Comparison of ENCODE assay signal across 10 mouse cellular contexts in genomic region chr7:111776160-111776559, GRCm38 (mm10). TPM values are rescaled to one million over a fixed set of nuclear protein-coding genes. Genes with fewer than 3 reads are reported as not detected.
DNase-seq lines count a peak whose midpoint lies in the region; ATAC-seq lines count a peak whose summit lies in the region.
"Had no signal": no experiment of that assay in that cellular context is flagged by ENCODE, and none has a peak within 500 bp of the region (broad histone marks: within the 10 kb centered on the region; RNA-seq: fewer than 3 reads in every experiment).

No protein-coding gene starts in this region.

- no peak for DNase-seq in heart, postnatal 4 days
- DNase-seq in 3T3-L1 (ENCODE audit: low read depth, low spot score) = peak; percentile 9
- DNase-seq in kidney, postnatal 25 days = peak; percentile 56 to 82
- no peak for DNase-seq in yolk sac, embryonic 10.5 days (ENCODE audit: low spot score)
- no peak for DNase-seq in layer of hippocampus, adult 9-10 months (ENCODE audit: low spot score)
- DNase-seq in forebrain, embryonic 14.5 days (ENCODE audit: low spot score) = no peak
- DNase-seq: liver; right cerebral cortex, postnatal 4 days had no signal

- H3K9me3 ChIP-seq in heart, embryonic 14.5 days (ENCODE audit: control insufficient read depth, low read length) = no peaks in the 10 kb centered on the region
- no peaks in the 10 kb centered on the region for H3K9me3 ChIP-seq in heart, embryonic 15.5 days (replicated peaks)
- H3K9me3 ChIP-seq in forebrain, embryonic 14.5 days (replicated peaks; ENCODE audit: control insufficient read depth, low read length) = no peaks in the 10 kb centered on the region

- no peak overlapping the region for H3K4me3 ChIP-seq in heart, embryonic 14.5 days (ENCODE audit: control insufficient read depth in 1 of 2, insufficient read depth in 1 of 2, low read depth in 1 of 2, low read length in 2 of 2)
- no peak overlapping the region for H3K4me3 ChIP-seq in heart, embryonic 15.5 days
- H3K4me3 ChIP-seq in forebrain, embryonic 14.5 days (ENCODE audit: low read depth, low read length) = no peak overlapping the region

- peaks cover 3 to 6% of the 10 kb centered on the region in 2 experiments; a peak in 3 of 4 replicates for H3K4me1 ChIP-seq in heart, embryonic 14.5 days (ENCODE audit: control insufficient read depth in 2 of 2, insufficient read depth in 2 of 2, low read length in 2 of 2)
- peaks cover 20% of the 10 kb centered on the region for H3K4me1 ChIP-seq in heart, embryonic 15.5 days (replicated peaks)
- H3K4me1 ChIP-seq in forebrain, embryonic 14.5 days (ENCODE audit: control insufficient read depth, insufficient read depth, low read length) = peaks cover 3% of the 10 kb centered on the region; the same call in 1 of the 2 replicates

- peak overlapping the region; percentile 32 for H3K4me2 ChIP-seq in heart, embryonic 14.5 days (ENCODE audit: low read length)
- H3K4me2 ChIP-seq in heart, embryonic 15.5 days = peak overlapping the region; percentile 96; the same call in 1 of the 2 replicates
- no peak overlapping the region for H3K4me2 ChIP-seq in forebrain, embryonic 14.5 days (ENCODE audit: low read length)

- no peak for ATAC-seq in heart, embryonic 14.5 days (ENCODE audit: insufficient number of reproducible peaks, insufficient read depth, low FRiP score, low read depth)
- no peak for ATAC-seq in heart, embryonic 15.5 days (replicated peaks; ENCODE audit: insufficient number of reproducible peaks, insufficient read depth, low FRiP score, low read depth)
- ATAC-seq in forebrain, embryonic 14.5 days = no peak

- no peak overlapping the region for H3K9ac ChIP-seq in heart, embryonic 14.5 days (ENCODE audit: low read length)
- no peak overlapping the region for H3K9ac ChIP-seq in heart, embryonic 15.5 days
- H3K9ac ChIP-seq in forebrain, embryonic 14.5 days (ENCODE audit: low read length) = no peak overlapping the region

- H3K36me3 ChIP-seq in heart, embryonic 14.5 days (ENCODE audit: control insufficient read depth, insufficient read depth, low read length) = no peaks in the 10 kb centered on the region
- H3K36me3 ChIP-seq in heart, embryonic 15.5 days = no peaks in the 10 kb centered on the region
- no peaks in the 10 kb centered on the region for H3K36me3 ChIP-seq in forebrain, embryonic 14.5 days (ENCODE audit: control insufficient read depth, insufficient read depth, low read length)

- H3K27ac ChIP-seq in heart, embryonic 14.5 days (replicated peaks in 1 of 2; ENCODE audit: control insufficient read depth in 1 of 2, insufficient read depth in 1 of 2, low read depth in 2 of 2, low read length in 2 of 2) = no peak overlapping the region
- H3K27ac ChIP-seq in heart, embryonic 15.5 days = no peak overlapping the region
- H3K27ac ChIP-seq in forebrain, embryonic 14.5 days (ENCODE audit: low read depth, low read length) = no peak overlapping the region

- H3K27me3 ChIP-seq in heart, embryonic 14.5 days (ENCODE audit: control insufficient read depth, insufficient read depth, low read length) = peaks cover 11% of the 10 kb centered on the region
- H3K27me3 ChIP-seq in heart, embryonic 15.5 days = peaks cover 9% of the 10 kb centered on the region; the same call in 1 of the 2 replicates
- peaks cover 4% of the 10 kb centered on the region; the same call in 1 of the 2 replicates for H3K27me3 ChIP-seq in forebrain, embryonic 14.5 days (replicated peaks; ENCODE audit: control insufficient read depth, insufficient read depth, low read length)

- WGBS in heart, embryonic 14.5 days = 65% methylated on average over 7 of the region's 7 CpGs
- WGBS in heart, embryonic 15.5 days = 69% methylated on average over 7 of the region's 7 CpGs
- 88% methylated on average over 7 of the region's 7 CpGs for WGBS in forebrain, embryonic 14.5 days

RNA-seq across cellular contexts. Expression of gene Galnt18, which starts 3.6 kb away (rescaled TPM):
- 13.1 and 13.6 TPM in 2 replicates for polyA plus RNA-seq in heart, embryonic 14.5 days (2014; fragmentation: Nextera tagmentation; extraction: Ambion mirVana)
- total RNA-seq in heart, postnatal 4 days (2021) = 10 to 100 TPM; 19.3 to 21.5 TPM
- polyA plus RNA-seq in heart, embryonic 15.5 days (2015; fragmentation: Nextera tagmentation; extraction: Ambion mirVana) = 16.0 and 22.0 TPM in 2 replicates
- 6.6 and 7.4 TPM in 2 replicates for polyA plus RNA-seq in forebrain, embryonic 14.5 days (2014; fragmentation: Nextera tagmentation; extraction: Ambion mirVana)

Comparison
In these comparisons a context has a peak if more than half of its experiments do, and no peak if none do; other contexts are left out.
1. DNase-seq: peak in 3T3-L1 (single experiment) and kidney, postnatal 25 days (2 of 2); none in heart, postnatal 4 days (single experiment), yolk sac, embryonic 10.5 days (single experiment), layer of hippocampus, adult 9-10 months (single experiment) and forebrain, embryonic 14.5 days (single experiment).